Mouse (Mus musculus) MEL (cell line): ENCODE results near the gene Pdia2.

Source experiments
- CTCF ChIP-seq, 3 experiments: IDR thresholded peaks in 2 of 3; conservative IDR thresholded peaks in 1 of 3; 2 replicates each; pipeline ENCODE4 v1.5.1; 2011 to 2012; ENCODE audit warnings: low read length in 3 of 3, low read depth in 2 of 3, mild to moderate bottlenecking in 2 of 3, improper control_type of control experiment in 1 of 3, inconsistent platforms in 1 of 3, mixed read lengths in 1 of 3, moderate library complexity in 1 of 3; ENCODE audit not compliant: control insufficient read depth in 1 of 3, insufficient read depth in 1 of 3, poor library complexity in 1 of 3, severe bottlenecking in 1 of 3
- EP300 ChIP-seq, 2 experiments: IDR thresholded peaks; 2 replicates each; pipeline ENCODE4 v1.6.1; 2011; ENCODE audit warnings: improper control_type of control experiment in 2 of 2, low read length in 2 of 2, low read depth in 1 of 2, mild to moderate bottlenecking in 1 of 2
- GATA1 ChIP-seq: IDR thresholded peaks from 2 replicates; pipeline ENCODE4 v1.6.1; 2011; ENCODE audit warnings: low read depth, low read length, improper control_type of control experiment
- MEF2A ChIP-seq: IDR thresholded peaks from 2 replicates; pipeline ENCODE4 v1.6.1; 2014; ENCODE audit warnings: low read depth, mild to moderate bottlenecking, inconsistent platforms, low read length, improper control_type of control experiment; ENCODE audit not compliant: poor library complexity, insufficient replicate concordance, severe bottlenecking; ENCODE audit errors: extremely low read depth
- MYB ChIP-seq: IDR thresholded peaks from 2 replicates; pipeline ENCODE4 v1.6.1; 2011; ENCODE audit warnings: mild to moderate bottlenecking, low read depth, low read length, improper control_type of control experiment
- POLR2A ChIP-seq, 2 experiments: IDR thresholded peaks; 2 replicates each; pipeline ENCODE4 v1.6.1; 2011 to 2012; ENCODE audit warnings: low read length in 2 of 2, mild to moderate bottlenecking in 2 of 2, control low read depth in 1 of 2, improper control_type of control experiment in 1 of 2, low read depth in 1 of 2, moderate library complexity in 1 of 2; ENCODE audit not compliant: control insufficient read depth in 1 of 2, insufficient read depth in 1 of 2, poor library complexity in 1 of 2
- POLR2AphosphoS5 ChIP-seq: IDR thresholded peaks from 2 replicates; pipeline ENCODE4 v1.6.1; 2012; ENCODE audit warnings: low read depth, borderline replicate concordance, mild to moderate bottlenecking, inconsistent platforms, low read length, moderate library complexity, mixed read lengths
- RAD21 ChIP-seq: IDR thresholded peaks from 2 replicates; pipeline ENCODE4 v1.6.1; 2011; ENCODE audit warnings: mild to moderate bottlenecking, low read depth, low read length, improper control_type of control experiment
- RCOR1 ChIP-seq: IDR thresholded peaks from 2 replicates; pipeline ENCODE4 v1.6.1; 2012; ENCODE audit warnings: low read depth, mild to moderate bottlenecking, inconsistent platforms, low read length, improper control_type of control experiment
- TBP ChIP-seq: IDR thresholded peaks from 2 replicates; pipeline ENCODE4 v1.8.0; 2011; ENCODE audit warnings: low read depth, low read length, improper control_type of control experiment
- UBTF ChIP-seq: IDR thresholded peaks from 2 replicates; pipeline ENCODE4 v1.6.1; 2012; ENCODE audit warnings: low read depth, mild to moderate bottlenecking, inconsistent platforms, low read length, improper control_type of control experiment, moderate library complexity, borderline replicate concordance; ENCODE audit not compliant: insufficient read depth
- USF1 ChIP-seq: IDR thresholded peaks from 2 replicates; pipeline ENCODE4 v1.6.1; 2014; ENCODE audit warnings: low read depth, mild to moderate bottlenecking, inconsistent platforms, low read length, improper control_type of control experiment, moderate library complexity
- ZC3H11A ChIP-seq: IDR thresholded peaks from 2 replicates; pipeline ENCODE4 v1.6.1; 2012; ENCODE audit warnings: low read depth, mild to moderate bottlenecking, inconsistent platforms, low read length, improper control_type of control experiment

GRCm38 (mm10) chr17:26206392-26206791 lies 7.5 kb upstream of the Pdia2 start:
- TF ChIP-seq EP300 (IDR thresholded peaks at IDR 0.05; ENCODE audit: low read depth in 1 of 2, low read length in 2 of 2) = no peak
- no peak for TF ChIP-seq ZC3H11A
- no peak for TF ChIP-seq POLR2A (IDR thresholded peaks at IDR 0.05; ENCODE audit: control insufficient read depth in 1 of 2, insufficient read depth in 1 of 2, low read depth in 1 of 2, low read length in 2 of 2, poor library complexity in 1 of 2)
- TF ChIP-seq POLR2AphosphoS5 = no peak
- no peak for TF ChIP-seq RCOR1
- no peak for TF ChIP-seq UBTF
- no peak for TF ChIP-seq CTCF (IDR thresholded peaks at IDR 0.05 in 2 of 3, conservative IDR thresholded peaks at IDR 0.05 in 1 of 3; ENCODE audit: control insufficient read depth in 1 of 3, insufficient read depth in 1 of 3, low read depth in 2 of 3, low read length in 3 of 3, poor library complexity in 1 of 3, severe bottlenecking in 1 of 3)
- TF ChIP-seq TBP = no peak
- no peak for TF ChIP-seq GATA1
- TF ChIP-seq MYB = no peak
- TF ChIP-seq MEF2A = no peak
- no peak for TF ChIP-seq USF1
- no peak for TF ChIP-seq RAD21
